Mouse (Mus musculus) liver, embryonic 12.5 days (tissue): ENCODE data around the gene Ptprm. TPM values are rescaled to one million over a fixed set of nuclear protein-coding genes. Genes with fewer than 3 reads are reported as not detected.

Experiments used
- ATAC-seq: fragments of 200-750 bp; cut with Nextera tagmentation; 2 replicates; pipeline ENCODE4 v1.8.0; 2017; ENCODE audit warnings: moderate number of reproducible peaks, mild to moderate bottlenecking, moderate library complexity
- H3K27ac ChIP-seq: fragments of 300-500 bp; sonication (generic); 2 replicates; pipeline ENCODE4 v1.5.1; 2016; ENCODE audit warnings: mild to moderate bottlenecking
- H3K27me3 ChIP-seq: fragments of 300-500 bp; sonication (generic); replicated peaks from 2 replicates; pipeline ENCODE4 v1.6.1; 2016; ENCODE audit warnings: mild to moderate bottlenecking, moderate library complexity
- H3K36me3 ChIP-seq: fragments of 300-500 bp; sonication (generic); 2 replicates; pipeline ENCODE4 v1.6.1; 2016; ENCODE audit warnings: mild to moderate bottlenecking, moderate library complexity
- H3K4me1 ChIP-seq: fragments of 300-500 bp; sonication (generic); 2 replicates; pipeline ENCODE4 v1.6.1; 2016
- H3K4me2 ChIP-seq: fragments of 300-500 bp; sonication (generic); 2 replicates; pipeline ENCODE4 v1.6.1; 2016; ENCODE audit warnings: mild to moderate bottlenecking, moderate library complexity
- H3K4me3 ChIP-seq: fragments of 300-500 bp; sonication (generic); 2 replicates; pipeline ENCODE4 v1.5.1; 2016; ENCODE audit warnings: mild to moderate bottlenecking, moderate library complexity
- H3K9ac ChIP-seq: fragments of 300-500 bp; sonication (generic); 2 replicates; pipeline ENCODE4 v1.6.1; 2016; ENCODE audit warnings: mild to moderate bottlenecking, moderate library complexity
- H3K9me3 ChIP-seq: fragments of 300-500 bp; sonication (generic); replicated peaks from 2 replicates; pipeline ENCODE4 v1.6.1; 2016; ENCODE audit warnings: mild to moderate bottlenecking, moderate library complexity
- WGBS: fragments of 180-500 bp; shearing (Covaris S2); methylation state at CpG from one replicate; pipeline ENCODE4 v1.1.7; 2016; ENCODE audit not compliant: insufficient replicate concordance; 5-methylcytosine and 5-hydroxymethylcytosine counted together
- polyA plus RNA-seq: library from polyadenylated mRNA; unstranded; fragments of >200 nt; fragmentation: Nextera tagmentation; extraction: Ambion mirVana; gene quantifications from 2 replicates; pipeline ENCODE4 v1.2.1, GENCODE M21; 2016

The Ptprm gene
- polyA plus RNA-seq, 1 experiment from 2014 or later, result 2.5 TPM

DNA sequence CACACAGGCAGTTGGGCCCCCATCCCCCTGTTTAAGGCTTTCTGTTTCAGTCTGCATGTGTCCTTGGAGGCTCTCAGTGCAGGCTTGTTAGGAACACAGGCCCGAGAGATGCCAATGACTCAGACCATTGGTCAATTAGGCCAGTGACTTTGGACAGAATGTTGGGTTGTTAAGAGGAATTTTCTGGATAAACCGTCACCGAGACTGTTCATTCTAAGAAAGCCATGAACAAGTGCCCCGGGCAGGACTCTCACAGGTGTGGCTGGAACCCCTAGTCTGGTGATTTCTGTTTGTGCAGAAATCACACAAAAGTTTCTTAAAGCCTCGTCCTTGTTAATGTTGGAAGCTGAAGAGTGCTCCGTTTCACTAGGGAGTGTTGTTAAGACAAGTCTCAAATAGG lies 615.9 kb downstream of the Ptprm start:
- Histone ChIP-seq H3K9me3 (no peaks in the 10 kb centered on the region), H3K4me2 (no peak overlapping the region), H3K36me3 (no peaks in the 10 kb centered on the region), H3K27ac (no peak overlapping the region), H3K9ac (no peak overlapping the region), H3K4me3 (no peak overlapping the region), H3K4me1 (no peaks in the 10 kb centered on the region), H3K27me3 (no peaks in the 10 kb centered on the region)
- WGBS, result 64% methylated on average over 6 of the region's 6 CpGs
- no peak for ATAC-seq

DNA sequence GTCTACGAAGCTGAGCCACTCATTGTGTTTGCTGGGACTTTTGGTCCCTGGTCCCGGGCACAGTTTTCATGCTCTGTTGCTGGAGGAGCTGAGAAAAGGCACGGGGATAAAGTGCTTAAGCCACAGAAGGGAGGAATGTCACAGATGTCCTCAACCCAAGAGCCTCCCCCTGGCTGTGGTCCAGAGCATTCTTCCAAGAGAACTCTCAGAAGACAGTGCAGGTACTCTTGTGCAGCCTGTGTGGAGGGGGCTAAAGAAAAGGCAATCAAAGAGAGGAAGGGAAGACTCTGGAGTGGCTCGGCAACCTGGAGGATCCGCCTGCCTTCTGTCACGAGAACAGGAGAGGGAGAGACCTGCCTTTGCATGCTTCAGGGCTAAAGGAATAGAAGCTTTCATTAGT lies 617.8 kb downstream of the Ptprm start:
- Histone ChIP-seq H3K4me2 (no peak overlapping the region), H3K36me3 (no peaks in the 10 kb centered on the region), H3K9ac (no peak overlapping the region), H3K9me3 (no peaks in the 10 kb centered on the region), H3K27ac (no peak overlapping the region), H3K4me3 (no peak overlapping the region), H3K27me3 (no peaks in the 10 kb centered on the region), H3K4me1 (no peaks in the 10 kb centered on the region)
- ATAC-seq, result no peak
- WGBS, result 65% methylated on average over 6 of the region's 6 CpGs

DNA sequence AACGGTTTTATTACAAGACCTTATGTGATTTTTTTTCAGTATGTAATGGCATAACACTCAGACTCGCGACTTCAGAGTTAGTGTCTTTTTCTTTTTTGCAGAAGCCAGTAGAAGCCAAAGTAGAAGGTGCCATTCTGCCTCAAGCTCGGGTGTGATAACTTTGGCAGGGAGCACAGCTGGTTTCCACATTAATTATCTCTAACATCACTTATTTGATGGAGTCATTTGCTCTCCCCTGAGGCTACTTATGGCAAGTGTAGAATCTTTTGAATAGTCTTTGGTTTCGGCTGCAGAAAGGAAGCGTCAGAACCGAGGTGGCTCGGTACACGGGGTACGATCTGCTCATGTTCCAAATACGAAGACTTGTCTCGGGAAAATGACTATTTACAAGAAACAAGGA lies 620.7 kb downstream of the Ptprm start:
- no peak overlapping the region for H3K27ac ChIP-seq
- H3K4me3 ChIP-seq, result no peak overlapping the region
- H3K36me3 ChIP-seq, result no peaks in the 10 kb centered on the region
- H3K4me1 ChIP-seq, result no peaks in the 10 kb centered on the region
- H3K9me3 ChIP-seq, result no peaks in the 10 kb centered on the region
- no peaks in the 10 kb centered on the region for H3K27me3 ChIP-seq
- H3K9ac ChIP-seq, result no peak overlapping the region
- WGBS, result 82% methylated on average over 12 of the region's 12 CpGs
- H3K4me2 ChIP-seq, result no peak overlapping the region
- ATAC-seq, result no peak

DNA sequence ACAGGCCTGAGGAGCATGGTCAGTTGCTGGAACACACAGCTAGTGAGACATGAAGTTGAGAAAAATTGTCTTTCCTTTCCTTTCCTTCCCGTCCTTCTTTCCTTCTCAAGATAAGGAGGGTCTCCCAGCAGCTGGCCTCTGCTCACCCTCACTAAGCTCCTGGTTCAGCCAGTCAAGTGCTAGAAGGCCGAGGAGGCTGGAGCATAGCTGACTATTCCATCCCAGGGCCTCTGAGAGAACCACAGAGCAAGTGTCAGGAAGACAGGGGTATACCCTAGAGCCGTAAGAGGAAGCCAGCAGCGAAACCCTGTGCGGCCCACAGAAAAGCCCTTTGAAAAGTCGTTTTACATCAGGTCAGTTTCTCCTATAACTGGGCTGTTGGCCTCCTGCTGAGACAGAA lies 624.3 kb downstream of the Ptprm start:
- Histone ChIP-seq H3K4me2 (no peak overlapping the region), H3K27me3 (no peaks in the 10 kb centered on the region), H3K36me3 (no peaks in the 10 kb centered on the region), H3K9ac (no peak overlapping the region), H3K27ac (no peak overlapping the region), H3K4me1 (no peaks in the 10 kb centered on the region), H3K9me3 (no peaks in the 10 kb centered on the region), H3K4me3 (no peak overlapping the region)
- no peak for ATAC-seq
- 51% methylated on average over 6 of the region's 6 CpGs for WGBS

DNA sequence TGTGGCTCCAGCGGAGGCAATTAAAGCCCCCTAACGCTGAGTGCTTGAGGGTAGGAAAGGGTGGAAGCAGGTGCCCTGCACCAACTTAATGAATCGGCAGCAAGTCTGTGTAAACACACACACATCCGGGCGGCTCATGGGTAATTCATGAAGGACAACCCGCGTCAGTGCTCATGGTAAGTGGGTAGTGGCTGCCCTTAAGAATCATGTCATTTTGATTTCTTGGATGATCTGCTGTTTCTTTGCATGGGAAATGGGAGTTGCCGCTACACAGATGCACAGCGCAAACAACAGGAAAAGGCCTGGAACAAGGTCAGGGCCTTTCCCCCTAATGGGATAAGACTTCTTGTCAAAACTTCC lies 633.3 kb downstream of the Ptprm start:
- Histone ChIP-seq H3K36me3 (no peaks in the 10 kb centered on the region), H3K27me3 (no peaks in the 10 kb centered on the region), H3K4me1 (no peaks in the 10 kb centered on the region), H3K4me3 (no peak overlapping the region), H3K27ac (no peak overlapping the region), H3K4me2 (no peak overlapping the region), H3K9ac (no peak overlapping the region), H3K9me3 (no peaks in the 10 kb centered on the region)
- WGBS, result 65% methylated on average over 9 of the region's 9 CpGs
- no peak for ATAC-seq

DNA sequence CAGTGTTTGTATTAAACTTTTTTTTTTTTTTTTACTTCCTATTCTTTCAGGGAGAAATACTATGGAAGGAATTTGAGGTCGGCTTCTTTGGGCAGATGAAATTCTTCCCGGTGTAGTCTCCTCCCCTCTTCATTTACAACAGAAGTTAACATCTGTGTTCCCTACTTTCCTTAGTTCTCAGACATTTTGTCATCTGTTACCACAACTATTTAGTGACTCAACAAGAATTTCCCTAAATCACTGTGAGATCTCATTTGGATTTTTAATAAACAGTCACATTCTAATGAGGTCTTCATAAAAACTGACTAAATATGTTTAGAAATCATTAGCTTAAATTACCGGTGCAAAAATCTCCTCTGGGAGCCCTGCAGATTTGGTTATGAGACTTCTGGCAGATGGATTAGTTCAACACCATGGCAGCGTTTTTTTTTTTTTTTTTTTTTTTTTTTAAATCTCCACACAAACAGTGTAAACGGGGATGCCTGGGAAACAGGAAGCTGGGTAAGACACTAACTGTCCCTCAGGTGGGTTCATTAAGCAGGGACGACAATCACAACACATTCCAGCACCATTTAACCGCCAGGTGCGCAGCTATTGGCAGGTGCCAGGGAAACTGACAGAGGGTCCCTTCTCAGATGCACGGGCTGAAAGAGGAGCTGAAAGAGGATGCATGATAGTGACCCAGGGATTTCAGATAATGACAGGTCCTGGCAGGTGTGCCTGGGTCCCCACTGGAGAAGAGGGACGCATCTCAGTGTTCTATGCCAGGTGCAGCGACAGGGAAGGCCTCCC lies 633.9 kb downstream of the Ptprm start:
- Histone ChIP-seq H3K27ac (no peak overlapping the region), H3K4me3 (no peak overlapping the region), H3K9me3 (no peaks in the 10 kb centered on the region), H3K4me1 (no peaks in the 10 kb centered on the region), H3K36me3 (no peaks in the 10 kb centered on the region), H3K27me3 (no peaks in the 10 kb centered on the region), H3K4me2 (no peak overlapping the region), H3K9ac (no peak overlapping the region)
- WGBS, result 58% methylated on average over 11 of the region's 11 CpGs
- no peak for ATAC-seq

DNA sequence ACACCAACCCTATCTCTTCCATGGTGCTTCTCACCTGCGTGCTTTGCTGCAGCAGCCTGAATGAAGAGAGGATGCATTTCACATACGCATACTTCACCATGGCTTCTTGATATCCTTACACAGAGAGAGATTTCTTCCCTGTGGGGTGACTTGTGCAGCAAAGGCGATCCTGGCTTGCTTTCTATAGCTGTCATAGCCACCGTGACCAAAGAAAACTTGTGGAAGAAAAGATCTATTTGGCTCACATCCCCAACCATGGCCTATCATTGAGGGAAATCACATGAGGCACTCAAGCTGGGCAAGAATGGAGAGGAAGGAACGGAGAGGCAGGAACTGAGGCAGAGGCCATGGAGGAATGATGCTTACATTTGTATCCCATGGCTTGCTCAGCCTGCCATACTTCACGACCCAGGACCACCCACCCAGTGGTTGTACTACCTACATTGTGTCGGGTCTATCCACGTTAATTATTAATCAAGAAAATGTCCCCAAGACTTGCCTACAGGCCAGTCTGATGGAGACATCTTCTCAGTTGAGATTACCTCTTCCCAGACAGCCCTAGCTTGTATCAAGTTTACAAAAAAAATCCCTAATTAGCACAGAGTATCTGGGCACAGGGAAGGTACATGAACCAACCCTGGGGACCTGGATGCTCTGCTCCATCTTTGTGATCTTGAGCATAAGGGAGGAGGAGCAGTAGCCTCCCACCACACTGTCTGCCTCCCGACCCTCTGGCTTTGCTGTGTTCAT lies 641.6 kb downstream of the Ptprm start:
- H3K4me3 ChIP-seq, result no peak overlapping the region
- 67% methylated on average over 9 of the region's 9 CpGs for WGBS
- no peak overlapping the region for H3K9ac ChIP-seq
- no peak for ATAC-seq
- peaks cover 11% of the 10 kb centered on the region; the same call in 1 of the 2 replicates for H3K4me1 ChIP-seq
- H3K4me2 ChIP-seq, result no peak overlapping the region
- H3K27me3 ChIP-seq, result no peaks in the 10 kb centered on the region
- no peaks in the 10 kb centered on the region for H3K36me3 ChIP-seq
- H3K27ac ChIP-seq, result no peak overlapping the region
- no peaks in the 10 kb centered on the region for H3K9me3 ChIP-seq

DNA sequence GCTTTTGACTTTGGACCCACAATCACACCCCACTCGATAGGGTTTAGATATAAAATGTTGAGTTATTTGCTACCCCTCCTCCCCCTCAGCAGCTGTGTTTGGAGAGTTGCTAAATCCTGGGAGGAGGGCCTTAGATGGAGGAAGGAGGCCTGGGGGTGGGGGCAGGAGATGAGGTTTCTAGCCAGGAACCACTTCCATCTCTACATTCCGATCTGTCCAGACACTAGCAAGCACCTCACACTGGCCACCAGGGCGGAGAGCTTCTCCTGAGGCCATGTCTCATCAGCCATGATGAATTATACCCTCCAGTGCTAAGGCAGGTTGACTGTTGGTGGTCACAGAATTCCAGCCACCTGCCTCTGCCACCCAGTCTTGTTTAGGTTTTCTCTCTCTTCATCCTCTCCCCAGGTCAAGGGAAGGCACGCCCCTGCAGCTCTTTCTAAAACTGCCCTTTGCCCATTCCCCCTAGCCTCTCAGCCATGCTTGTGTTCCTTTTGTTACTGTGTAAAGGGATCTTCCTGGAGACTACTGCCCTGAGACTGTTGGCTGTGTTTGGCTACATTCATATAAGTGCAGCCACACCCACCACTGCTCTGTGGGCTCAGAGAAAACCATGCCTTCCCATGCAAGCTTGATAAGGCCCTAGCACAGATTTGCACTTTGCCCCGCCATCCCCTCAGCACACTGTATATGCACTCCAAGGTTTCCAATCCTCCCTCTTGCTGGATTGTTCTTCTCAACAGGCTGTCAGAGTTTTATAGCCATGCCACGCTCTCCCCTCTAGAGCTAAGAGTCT lies 642.8 kb downstream of the Ptprm start:
- Histone ChIP-seq H3K9ac (no peak overlapping the region), H3K36me3 (no peaks in the 10 kb centered on the region), H3K4me1 (peaks cover 16% of the 10 kb centered on the region; the same call in 1 of the 2 replicates), H3K4me2 (no peak overlapping the region), H3K27me3 (no peaks in the 10 kb centered on the region), H3K9me3 (no peaks in the 10 kb centered on the region), H3K27ac (no peak overlapping the region), H3K4me3 (no peak overlapping the region)
- WGBS, result 51% methylated on average over 6 of the region's 6 CpGs
- ATAC-seq, result no peak

DNA sequence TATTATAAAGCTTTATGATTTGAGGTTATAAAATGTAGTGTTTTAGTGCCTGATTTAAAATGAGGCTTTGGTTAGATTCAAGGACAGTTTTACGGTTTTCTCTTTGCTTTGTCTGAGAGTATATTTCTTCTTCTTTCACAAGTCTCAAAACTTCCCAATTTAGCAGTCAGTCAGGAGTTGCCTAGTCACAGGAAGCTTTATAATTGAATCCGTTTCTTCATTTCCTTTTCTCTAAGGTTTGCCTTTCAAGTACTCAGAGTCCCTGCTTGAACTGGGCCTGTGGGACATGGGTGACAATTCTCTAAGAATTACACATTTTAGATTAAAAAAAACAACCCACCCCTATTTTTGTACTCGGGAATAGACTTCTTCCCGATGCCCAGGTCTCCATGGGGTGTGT lies 643.7 kb downstream of the Ptprm start:
- Histone ChIP-seq H3K9ac (no peak overlapping the region), H3K4me3 (no peak overlapping the region), H3K4me2 (no peak overlapping the region), H3K9me3 (no peaks in the 10 kb centered on the region), H3K36me3 (no peaks in the 10 kb centered on the region), H3K27ac (no peak overlapping the region), H3K27me3 (no peaks in the 10 kb centered on the region), H3K4me1 (peaks cover 16% of the 10 kb centered on the region; the same call in 1 of the 2 replicates)
- ATAC-seq, result no peak
- 38% methylated on average over 4 of the region's 4 CpGs for WGBS

DNA sequence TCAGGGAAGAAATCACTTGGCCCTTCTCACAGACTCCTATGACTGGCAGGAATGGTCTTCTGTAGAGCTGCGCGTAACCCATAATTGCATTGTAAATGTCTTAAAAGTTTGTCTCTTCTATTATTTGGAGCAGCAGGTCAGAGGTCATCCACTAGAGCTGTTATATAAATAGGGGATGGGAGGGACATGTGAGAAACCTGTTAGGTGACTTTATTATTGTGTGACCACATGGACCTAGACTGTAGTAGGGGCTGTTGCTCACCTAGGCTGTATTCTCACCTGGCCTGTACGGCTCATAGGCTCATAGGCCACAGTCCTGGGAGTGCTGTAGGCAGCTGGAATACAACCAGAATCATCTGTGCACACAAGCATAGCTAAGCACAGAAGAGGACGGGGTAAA lies 645.5 kb downstream of the Ptprm start:
- Histone ChIP-seq H3K4me2 (no peak overlapping the region), H3K27me3 (no peaks in the 10 kb centered on the region), H3K36me3 (no peaks in the 10 kb centered on the region), H3K9ac (no peak overlapping the region), H3K27ac (no peak overlapping the region), H3K4me3 (no peak overlapping the region), H3K9me3 (no peaks in the 10 kb centered on the region), H3K4me1 (peaks cover 16% of the 10 kb centered on the region; the same call in 1 of the 2 replicates)
- 85% methylated on average over 4 of the region's 4 CpGs for WGBS
- no peak for ATAC-seq

DNA sequence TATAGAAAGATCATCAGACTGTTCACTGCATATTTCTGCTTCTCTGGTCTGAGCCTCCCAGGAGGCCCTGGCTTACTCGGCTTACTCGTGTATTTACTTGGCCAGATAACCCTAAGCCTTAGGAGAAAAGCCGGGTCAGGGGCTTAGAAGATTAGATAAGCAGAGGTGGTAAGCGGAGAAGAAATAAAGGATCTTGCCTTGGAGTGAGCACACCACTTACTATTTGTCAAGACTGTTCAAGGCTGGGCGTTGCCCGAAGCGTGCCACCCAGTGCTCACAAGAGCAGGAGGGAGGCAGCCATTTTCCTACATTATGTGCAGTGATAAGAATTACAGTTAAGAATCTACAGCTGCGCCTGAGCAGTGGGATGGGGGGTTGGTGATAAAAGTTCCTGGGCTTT lies 646.6 kb downstream of the Ptprm start:
- Histone ChIP-seq H3K9ac (no peak overlapping the region), H3K4me1 (peaks cover 16% of the 10 kb centered on the region; the same call in 1 of the 2 replicates), H3K4me2 (no peak overlapping the region), H3K4me3 (no peak overlapping the region), H3K27me3 (no peaks in the 10 kb centered on the region), H3K27ac (no peak overlapping the region), H3K36me3 (no peaks in the 10 kb centered on the region), H3K9me3 (no peaks in the 10 kb centered on the region)
- 34% methylated on average over 8 of the region's 8 CpGs for WGBS
- peak; percentile 51; the same call in 1 of the 2 replicates for ATAC-seq
